Comparison of ENCODE assay signal across 9 mouse cellular contexts in genomic region chr8:89005797-89006196, GRCm38 (mm10). TPM values are rescaled to one million over a fixed set of nuclear protein-coding genes. Genes with fewer than 3 reads are reported as not detected.
DNase-seq lines count a peak whose midpoint lies in the region; ATAC-seq and TF ChIP-seq lines count a peak whose summit lies in the region.
"Had no signal": no experiment of that assay in that cellular context is flagged by ENCODE, and none has a peak within 500 bp of the region (broad histone marks: within the 10 kb centered on the region; RNA-seq: fewer than 3 reads in every experiment).

No protein-coding gene starts in this region.

- DNase-seq in kidney, postnatal 0 days (ENCODE audit: low spot score), result no peak
- DNase-seq in kidney, postnatal 10 days, result no peak
- DNase-seq in forebrain, embryonic 14.5 days (ENCODE audit: low spot score), result no peak
- no peak for DNase-seq in embryo, embryonic 9.5 days (ENCODE audit: extremely low spot score)
- DNase-seq in right cerebral cortex, postnatal 4 days, result no peak
- no peak for DNase-seq in adrenal gland, adult 2 months

- H3K9me3 ChIP-seq in kidney, postnatal 0 days (replicated peaks; ENCODE audit: low read length), result no peaks in the 10 kb centered on the region
- no peaks in the 10 kb centered on the region for H3K9me3 ChIP-seq in forebrain, embryonic 14.5 days (replicated peaks; ENCODE audit: control insufficient read depth, low read length)
- H3K9me3 ChIP-seq in limb, embryonic 13.5 days, result no peaks in the 10 kb centered on the region
- no peaks in the 10 kb centered on the region for H3K9me3 ChIP-seq in neural tube, embryonic 14.5 days (ENCODE audit: control insufficient read depth, low read length)

- H3K9ac ChIP-seq in kidney, postnatal 0 days (ENCODE audit: low read depth, low read length), result no peak overlapping the region
- H3K9ac ChIP-seq in forebrain, embryonic 14.5 days (ENCODE audit: low read length), result peak overlapping the region; percentile 73; the same call in 1 of the 2 replicates
- no peak overlapping the region for H3K9ac ChIP-seq in limb, embryonic 13.5 days
- no peak overlapping the region for H3K9ac ChIP-seq in neural tube, embryonic 14.5 days (replicated peaks; ENCODE audit: low read depth, low read length)

- no peaks in the 10 kb centered on the region for H3K27me3 ChIP-seq in kidney, postnatal 0 days (ENCODE audit: insufficient read depth, low read length)
- no peaks in the 10 kb centered on the region for H3K27me3 ChIP-seq in forebrain, embryonic 14.5 days (replicated peaks; ENCODE audit: control insufficient read depth, insufficient read depth, low read length)
- H3K27me3 ChIP-seq in limb, embryonic 13.5 days, result peaks cover 51% of the 10 kb centered on the region
- H3K27me3 ChIP-seq in neural tube, embryonic 14.5 days (ENCODE audit: control insufficient read depth, insufficient read depth, low read length), result no peaks in the 10 kb centered on the region

- WGBS in kidney, postnatal 0 days, result 41% methylated on average over 11 of the region's 11 CpGs
- 42% methylated on average over 11 of the region's 11 CpGs for WGBS in forebrain, embryonic 14.5 days
- 37% methylated on average over 11 of the region's 11 CpGs for WGBS in limb, embryonic 13.5 days
- WGBS in neural tube, embryonic 14.5 days, result 21% methylated on average over 11 of the region's 11 CpGs

- TF ChIP-seq CTCF in kidney, postnatal 0 days (IDR thresholded peaks at IDR 0.05; ENCODE audit: low read depth), result no peak

- no peaks in the 10 kb centered on the region for H3K36me3 ChIP-seq in kidney, postnatal 0 days (ENCODE audit: insufficient read depth, low read length)
- no peaks in the 10 kb centered on the region for H3K36me3 ChIP-seq in forebrain, embryonic 14.5 days (ENCODE audit: control insufficient read depth, insufficient read depth, low read length)
- H3K36me3 ChIP-seq in limb, embryonic 13.5 days, result no peaks in the 10 kb centered on the region
- H3K36me3 ChIP-seq in neural tube, embryonic 14.5 days (ENCODE audit: control insufficient read depth, insufficient read depth, low read length), result no peaks in the 10 kb centered on the region
- H3K36me3 ChIP-seq: G1E had no signal

- no peak overlapping the region for H3K27ac ChIP-seq in kidney, postnatal 0 days
- H3K27ac ChIP-seq in forebrain, embryonic 14.5 days (ENCODE audit: low read depth, low read length), result no peak overlapping the region
- H3K27ac ChIP-seq in limb, embryonic 13.5 days, result no peak overlapping the region
- H3K27ac ChIP-seq in neural tube, embryonic 14.5 days (ENCODE audit: low read depth, low read length), result no peak overlapping the region

- H3K4me1 ChIP-seq in kidney, postnatal 0 days (replicated peaks; ENCODE audit: insufficient read depth, low read length), result 0 out of 2 replicates have a peak, but pooled peaks cover 5% of the 10 kb centered on the region
- H3K4me1 ChIP-seq in forebrain, embryonic 14.5 days (ENCODE audit: control insufficient read depth, insufficient read depth, low read length), result peaks cover 6% of the 10 kb centered on the region; the same call in 1 of the 2 replicates
- H3K4me1 ChIP-seq in limb, embryonic 13.5 days, result peaks cover 8% of the 10 kb centered on the region; the same call in 1 of the 2 replicates
- H3K4me1 ChIP-seq in neural tube, embryonic 14.5 days (ENCODE audit: control insufficient read depth, insufficient read depth, low read length), result 0 out of 2 replicates have a peak, but pooled peaks cover 12% of the 10 kb centered on the region

- peak overlapping the region; percentile 43; the same call in 1 of the 2 replicates for H3K4me3 ChIP-seq in kidney, postnatal 0 days (replicated peaks; ENCODE audit: low read depth, low read length)
- H3K4me3 ChIP-seq in forebrain, embryonic 14.5 days (ENCODE audit: low read depth, low read length), result peak overlapping the region; percentile 51
- H3K4me3 ChIP-seq in limb, embryonic 13.5 days, result peak overlapping the region; percentile 50
- H3K4me3 ChIP-seq in neural tube, embryonic 14.5 days (ENCODE audit: low read depth, low read length), result peak overlapping the region; percentile 37; the same call in 1 of the 2 replicates

- no peak for ATAC-seq in kidney, postnatal 0 days (replicated peaks; ENCODE audit: low FRiP score, low read depth)
- no peak for ATAC-seq in forebrain, embryonic 14.5 days
- no peak for ATAC-seq in limb, embryonic 13.5 days (ENCODE audit: low FRiP score, low read depth)
- ATAC-seq in neural tube, embryonic 14.5 days (ENCODE audit: low read depth), result no peak

- H3K4me2 ChIP-seq in kidney, postnatal 0 days (ENCODE audit: low read length), result peak overlapping the region; percentile 89
- H3K4me2 ChIP-seq in forebrain, embryonic 14.5 days (ENCODE audit: low read length), result peak overlapping the region; percentile 92
- peak overlapping the region; percentile 93 for H3K4me2 ChIP-seq in limb, embryonic 13.5 days (replicated peaks)
- peak overlapping the region; percentile 95 for H3K4me2 ChIP-seq in neural tube, embryonic 14.5 days (ENCODE audit: low read depth, low read length)

RNA-seq across cellular contexts. Expression of gene Sall1, which starts 38.2 kb away (rescaled TPM):
- 24.6 and 25.6 TPM in 2 replicates for polyA plus RNA-seq in kidney, postnatal 0 days (2015; fragmentation: Nextera tagmentation; extraction: Ambion mirVana)
- polyA plus RNA-seq in forebrain, embryonic 14.5 days (2014; fragmentation: Nextera tagmentation; extraction: Ambion mirVana), result 14.8 and 16.0 TPM in 2 replicates
- 13.2 and 15.3 TPM in 2 replicates for polyA plus RNA-seq in limb, embryonic 13.5 days (2015; fragmentation: Nextera tagmentation; extraction: Ambion mirVana)
- 17.7 and 21.3 TPM in 2 replicates for polyA plus RNA-seq in neural tube, embryonic 14.5 days (2014; fragmentation: Nextera tagmentation; extraction: Ambion mirVana)
- total RNA-seq in adrenal gland, adult 2 months (2021), result under 1 TPM in 1 of 2 experiments, not detected in 1; 0.17 TPM
- polyA plus RNA-seq in adrenal gland, adult 2 months (2012; rRNA removed), result 0.02 TPM in 1 of 2 replicates, not detected in the other
- polyA plus RNA-seq: G1E had no signal

Comparison
In these comparisons a context has a peak if more than half of its experiments do, and no peak if none do; other contexts are left out.
1. RNA of gene Sall1, which starts 38.2 kb away (polyA plus RNA-seq): 24.6 to 25.6 TPM in kidney, postnatal 0 days, 17.7 to 21.3 TPM in neural tube, embryonic 14.5 days, 14.8 to 16.0 TPM in forebrain, embryonic 14.5 days and 13.2 to 15.3 TPM in limb, embryonic 13.5 days; 0.02 TPM in adrenal gland, adult 2 months; every median in the first group is over 10 times any median in the second.
2. Peak in every context shown above with its lines, with median percentiles within 50 percentile points of each other: H3K4me2 ChIP-seq and H3K4me3 ChIP-seq.